Mouse (Mus musculus) embryonic facial prominence, embryonic 12.5 days (tissue): ENCODE data around the gene 1700020N01Rik. TPM values are rescaled to one million over a fixed set of nuclear protein-coding genes. Genes with fewer than 3 reads are reported as not detected.

ENCODE experiments used
- ATAC-seq: fragments of 200-750 bp; cut with Nextera tagmentation; 2 replicates; pipeline ENCODE4 v1.8.0; 2017; ENCODE audit not compliant: insufficient number of reproducible peaks, insufficient read depth, low FRiP score, low TSS enrichment
- H3K27ac ChIP-seq: fragments of 300-500 bp; sonication (generic); 2 replicates; pipeline ENCODE4 v1.5.1; 2016; ENCODE audit warnings: mild to moderate bottlenecking
- H3K27me3 ChIP-seq: fragments of 300-500 bp; sonication (generic); 2 replicates; pipeline ENCODE4 v1.6.1; 2016; ENCODE audit warnings: mild to moderate bottlenecking, moderate library complexity
- H3K36me3 ChIP-seq: fragments of 300-500 bp; sonication (generic); 2 replicates; pipeline ENCODE4 v1.6.1; 2016; ENCODE audit warnings: mild to moderate bottlenecking
- H3K4me1 ChIP-seq: fragments of 300-500 bp; sonication (generic); 2 replicates; pipeline ENCODE4 v1.6.1; 2016
- H3K4me2 ChIP-seq: fragments of 300-500 bp; sonication (generic); replicated peaks from 2 replicates; pipeline ENCODE4 v1.6.1; 2016; ENCODE audit warnings: mild to moderate bottlenecking, moderate library complexity
- H3K4me3 ChIP-seq: fragments of 300-500 bp; sonication (generic); 2 replicates; pipeline ENCODE4 v1.5.1; 2016; ENCODE audit warnings: mild to moderate bottlenecking
- H3K9ac ChIP-seq: fragments of 300-500 bp; sonication (generic); 2 replicates; pipeline ENCODE4 v1.6.1; 2016; ENCODE audit warnings: mild to moderate bottlenecking, moderate library complexity
- H3K9me3 ChIP-seq: fragments of 300-500 bp; sonication (generic); 2 replicates; pipeline ENCODE4 v1.6.1; 2016; ENCODE audit warnings: mild to moderate bottlenecking, moderate library complexity
- WGBS: fragments of 180-500 bp; shearing (Covaris S2); methylation state at CpG from one replicate; pipeline ENCODE4 v1.1.7; 2016; 5-methylcytosine and 5-hydroxymethylcytosine counted together
- polyA plus RNA-seq: library from polyadenylated mRNA; unstranded; fragments of >200 nt; fragmentation: Nextera tagmentation; extraction: Ambion mirVana; gene quantifications from 2 replicates; pipeline ENCODE4 v1.2.1, GENCODE M21; 2016

1700020N01Rik gene
- polyA plus RNA-seq, 1 experiment from 2014 or later, result not detected

GRCm38 (mm10) chr10:21635988-21636710 is 43.2 kb downstream of the 1700020N01Rik start:
- Histone ChIP-seq H3K27ac (no peak overlapping the region), H3K27me3 (no peaks in the 10 kb centered on the region), H3K9ac (no peak overlapping the region), H3K36me3 (no peaks in the 10 kb centered on the region), H3K4me1 (peaks cover 6% of the 10 kb centered on the region; the same call in 1 of the 2 replicates), H3K4me2 (no peak overlapping the region), H3K9me3 (no peaks in the 10 kb centered on the region), H3K4me3 (no peak overlapping the region)
- no peak for ATAC-seq
- 70% methylated on average over 4 of the region's 4 CpGs for WGBS

DNA sequence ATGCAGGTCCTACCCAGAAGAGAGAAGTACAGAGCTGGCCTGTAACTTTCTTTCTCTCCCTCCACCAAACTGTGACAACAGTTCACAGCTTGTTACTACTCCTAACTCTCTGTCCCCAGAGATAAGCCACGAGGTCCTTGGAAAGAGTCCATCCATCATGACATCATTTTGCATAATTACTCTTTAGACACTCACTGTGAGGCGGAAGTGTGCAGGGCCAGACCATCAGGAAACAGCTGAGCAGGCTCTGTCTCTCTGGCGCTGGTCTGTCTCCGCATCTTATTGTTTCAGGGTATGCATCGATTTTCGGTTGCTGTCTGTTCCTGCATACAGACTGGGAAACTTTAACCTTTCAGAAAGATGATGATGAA is 43.8 kb downstream of the 1700020N01Rik start:
- no peak for ATAC-seq
- Histone ChIP-seq H3K9me3 (no peaks in the 10 kb centered on the region), H3K4me1 (peaks cover 6% of the 10 kb centered on the region; the same call in 1 of the 2 replicates), H3K4me3 (no peak overlapping the region), H3K9ac (no peak overlapping the region), H3K36me3 (no peaks in the 10 kb centered on the region), H3K4me2 (no peak overlapping the region), H3K27ac (no peak overlapping the region), H3K27me3 (no peaks in the 10 kb centered on the region)
- 79% methylated on average over 6 of the region's 6 CpGs for WGBS

DNA sequence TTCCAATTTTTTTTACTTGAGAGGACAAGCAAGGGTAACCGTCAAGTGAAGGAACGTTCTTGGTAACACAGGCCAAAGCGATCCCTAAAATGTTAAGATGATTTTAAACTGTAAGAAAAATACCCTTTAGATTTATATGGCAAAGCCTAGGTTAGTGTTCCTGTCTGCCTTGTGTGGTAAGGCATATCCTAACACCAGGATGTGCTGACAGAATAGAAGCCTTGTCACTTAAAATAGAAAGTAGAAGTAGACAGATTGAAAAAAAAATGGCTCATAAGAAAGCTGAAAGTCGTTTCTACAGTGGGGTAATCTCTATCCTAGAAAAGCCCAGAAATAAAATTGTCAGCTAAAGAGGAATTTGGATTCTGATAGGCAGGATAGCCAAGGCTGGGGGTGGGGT is 58.4 kb downstream of the 1700020N01Rik start:
- no peak for ATAC-seq
- Histone ChIP-seq H3K27ac (no peak overlapping the region), H3K9me3 (peaks cover 3% of the 10 kb centered on the region; the same call in 1 of the 2 replicates), H3K4me1 (no peaks in the 10 kb centered on the region), H3K27me3 (no peaks in the 10 kb centered on the region), H3K4me3 (no peak overlapping the region), H3K9ac (no peak overlapping the region), H3K36me3 (no peaks in the 10 kb centered on the region), H3K4me2 (no peak overlapping the region)
- 82% methylated on average over 4 of the region's 4 CpGs for WGBS

- Histone ChIP-seq H3K4me2 (no peak overlapping the region), H3K4me3 (no peak overlapping the region), H3K27me3 (no peaks in the 10 kb centered on the region), H3K9me3 (peaks cover 3% of the 10 kb centered on the region; the same call in 1 of the 2 replicates), H3K4me1 (no peaks in the 10 kb centered on the region), H3K36me3 (no peaks in the 10 kb centered on the region), H3K9ac (no peak overlapping the region), H3K27ac (no peak overlapping the region)
- ATAC-seq, result no peak
- 90% methylated on average over 24 of the region's 24 CpGs for WGBS
Measured at GRCm38 (mm10) chr10:21652426-21653345, 59.7 kb downstream of the 1700020N01Rik start.

DNA sequence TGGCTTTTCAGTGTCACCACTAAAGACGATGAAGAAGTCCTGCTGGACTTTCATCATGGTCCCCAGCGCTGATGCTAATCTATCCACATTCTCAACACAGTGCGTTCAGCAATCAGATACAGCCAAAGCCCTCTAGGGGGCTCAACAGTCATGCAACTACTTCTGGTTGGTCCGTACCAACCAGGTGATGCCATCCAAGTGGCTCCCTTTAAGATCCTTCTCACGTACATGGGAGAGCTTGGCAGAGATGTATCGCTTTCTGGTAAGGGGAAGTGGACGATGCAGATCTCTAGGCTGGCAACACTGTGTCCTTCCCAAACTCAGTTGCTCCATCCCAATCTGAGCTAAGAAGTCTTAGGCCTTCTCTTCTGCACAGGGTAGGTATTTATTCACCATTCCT is 60.5 kb downstream of the 1700020N01Rik start:
- peaks cover 3% of the 10 kb centered on the region; the same call in 1 of the 2 replicates for H3K9me3 ChIP-seq
- H3K27me3 ChIP-seq, result no peaks in the 10 kb centered on the region
- H3K4me1 ChIP-seq, result no peaks in the 10 kb centered on the region
- H3K36me3 ChIP-seq, result no peaks in the 10 kb centered on the region
- 88% methylated on average over 7 of the region's 7 CpGs for WGBS
- H3K9ac ChIP-seq, result no peak overlapping the region
- H3K4me3 ChIP-seq, result no peak overlapping the region
- no peak for ATAC-seq
- H3K4me2 ChIP-seq, result no peak overlapping the region
- H3K27ac ChIP-seq, result no peak overlapping the region

DNA sequence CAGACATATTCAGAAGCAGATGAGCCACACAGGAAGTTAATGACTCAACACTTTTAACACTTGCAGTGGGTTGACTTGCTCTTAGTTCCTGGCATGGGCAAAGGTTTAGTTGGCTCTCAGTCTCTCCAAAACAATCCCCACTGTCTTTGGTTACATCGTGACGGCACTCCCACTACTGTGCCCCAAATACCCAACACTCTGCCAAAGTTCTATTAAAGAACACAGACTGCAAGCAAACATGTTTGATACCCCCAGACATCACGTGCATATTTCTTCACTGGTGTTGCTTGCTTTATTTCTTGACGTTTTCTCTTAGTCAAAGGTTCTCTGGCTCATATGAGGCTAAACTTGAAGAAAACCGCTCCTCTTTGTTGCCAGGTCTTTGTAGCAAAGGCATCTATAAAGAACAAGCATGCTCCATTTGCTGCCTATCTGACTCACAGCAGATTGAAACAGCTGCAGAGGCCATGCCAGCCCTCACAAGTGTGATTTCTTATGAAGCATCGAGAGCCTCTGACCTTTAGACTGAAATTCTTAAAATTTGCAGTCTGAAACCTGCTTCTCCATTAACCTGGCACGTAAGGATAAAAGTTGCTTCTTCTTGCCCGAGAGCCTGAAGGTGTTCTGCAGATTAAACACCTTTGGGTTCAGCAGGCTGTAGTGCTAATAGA is 66.8 kb downstream of the 1700020N01Rik start:
- Histone ChIP-seq H3K9me3 (no peaks in the 10 kb centered on the region), H3K27me3 (no peaks in the 10 kb centered on the region), H3K4me1 (no peaks in the 10 kb centered on the region), H3K36me3 (no peaks in the 10 kb centered on the region), H3K27ac (no peak overlapping the region), H3K9ac (no peak overlapping the region), H3K4me3 (no peak overlapping the region), H3K4me2 (no peak overlapping the region)
- no peak for ATAC-seq
- WGBS, result 87% methylated on average over 8 of the region's 8 CpGs

- no peak overlapping the region for H3K27ac ChIP-seq
- 43% methylated on average over 17 of the region's 17 CpGs for WGBS
- H3K4me2 ChIP-seq, result peak overlapping the region; percentile 25; the same call in 1 of the 2 replicates
- 0 out of 2 replicates have a peak overlapping the region, but pooled peaks have one; percentile 15 for H3K9ac ChIP-seq
- H3K4me1 ChIP-seq, result peaks cover 7% of the 10 kb centered on the region; the same call in 1 of the 2 replicates
- H3K27me3 ChIP-seq, result no peaks in the 10 kb centered on the region
- H3K9me3 ChIP-seq, result no peaks in the 10 kb centered on the region
- H3K4me3 ChIP-seq, result no peak overlapping the region
- H3K36me3 ChIP-seq, result no peaks in the 10 kb centered on the region
- no peak for ATAC-seq
Measured at GRCm38 (mm10) chr10:21668976-21669375, 76.0 kb downstream of the 1700020N01Rik start.

- no peak for ATAC-seq
- WGBS, result 51% methylated on average over 11 of the region's 11 CpGs
- peak overlapping the region; percentile 43; the same call in 1 of the 2 replicates for H3K27ac ChIP-seq
Measured at GRCm38 (mm10) chr10:21669750-21670161, 76.8 kb downstream of the 1700020N01Rik start.

DNA sequence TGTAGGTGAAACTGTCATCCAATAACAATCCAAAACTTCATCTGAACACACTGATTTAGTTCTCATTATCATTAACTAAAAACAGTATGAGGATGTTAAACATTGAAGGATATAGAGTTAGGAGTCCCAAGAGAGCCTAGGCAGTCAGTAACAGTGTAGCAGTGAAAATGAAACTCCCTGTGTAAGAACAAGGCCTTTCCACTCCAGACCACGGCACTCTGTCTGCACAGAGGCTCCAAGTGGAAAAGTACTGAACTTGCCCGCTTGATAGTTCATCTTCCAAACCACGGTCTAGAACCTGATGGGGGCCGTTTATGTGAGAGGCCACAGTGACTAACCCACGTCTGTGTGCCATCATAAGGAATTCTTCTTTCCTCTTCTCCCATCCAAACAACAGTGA is 77.2 kb downstream of the 1700020N01Rik start:
- no peaks in the 10 kb centered on the region for H3K27me3 ChIP-seq
- H3K4me2 ChIP-seq, result no peak overlapping the region
- H3K9ac ChIP-seq, result no peak overlapping the region
- peak overlapping the region; percentile 43; the same call in 1 of the 2 replicates for H3K27ac ChIP-seq
- H3K9me3 ChIP-seq, result no peaks in the 10 kb centered on the region
- no peaks in the 10 kb centered on the region for H3K36me3 ChIP-seq
- 83% methylated on average over 5 of the region's 5 CpGs for WGBS
- no peak for ATAC-seq
- peaks cover 7% of the 10 kb centered on the region; the same call in 1 of the 2 replicates for H3K4me1 ChIP-seq
- no peak overlapping the region for H3K4me3 ChIP-seq

More at GRCm38 (mm10) chr10:21669750-21670161, 76.8 kb downstream of the 1700020N01Rik start:
- no peak overlapping the region for H3K4me2 ChIP-seq
- H3K4me1 ChIP-seq, result peaks cover 7% of the 10 kb centered on the region; the same call in 1 of the 2 replicates
- no peak overlapping the region for H3K4me3 ChIP-seq
- no peak overlapping the region for H3K9ac ChIP-seq
- no peaks in the 10 kb centered on the region for H3K9me3 ChIP-seq
- no peaks in the 10 kb centered on the region for H3K27me3 ChIP-seq
- no peaks in the 10 kb centered on the region for H3K36me3 ChIP-seq
